11 mouse cellular contexts compared by ENCODE assay signal in genomic region chr10:68106351-68106950, GRCm38 (mm10).
DNase-seq lines count a peak whose midpoint lies in the region; ATAC-seq and TF ChIP-seq lines count a peak whose summit lies in the region.
"Had no signal": no experiment of that assay in that cellular context is flagged by ENCODE, and none has a peak within 500 bp of the region (broad histone marks: within the 10 kb centered on the region; RNA-seq: fewer than 3 reads in every experiment).

No protein-coding gene starts in this region.

- H3K36me3 ChIP-seq in heart, postnatal 0 days (replicated peaks; ENCODE audit: control insufficient read depth, insufficient read depth, low read length) = peaks cover 8% of the 10 kb centered on the region; the same call in 1 of the 2 replicates
- no peaks in the 10 kb centered on the region for H3K36me3 ChIP-seq in hindbrain, postnatal 0 days (ENCODE audit: insufficient read depth, low read length)

- WGBS in heart, postnatal 0 days = 52% methylated on average over 9 of the region's 9 CpGs
- WGBS in hindbrain, postnatal 0 days = 27% methylated on average over 9 of the region's 9 CpGs

- no peak for ATAC-seq in heart, postnatal 0 days (ENCODE audit: insufficient read depth, low read depth)
- no peak for ATAC-seq in hindbrain, postnatal 0 days
- no peak for ATAC-seq in megakaryocyte, adult 5-6 weeks (ENCODE audit: poor library complexity, severe bottlenecking)

- TF ChIP-seq CTCF in heart, postnatal 0 days (IDR thresholded peaks at IDR 0.05; ENCODE audit: low read depth) = no peak
- TF ChIP-seq CTCF in hindbrain, postnatal 0 days (IDR thresholded peaks at IDR 0.05; ENCODE audit: low read depth) = no peak

- H3K4me2 ChIP-seq in heart, postnatal 0 days (ENCODE audit: low read depth, low read length) = no peak overlapping the region
- no peak overlapping the region for H3K4me2 ChIP-seq in hindbrain, postnatal 0 days (ENCODE audit: low read depth, low read length)
- H3K4me2 ChIP-seq: limb, embryonic 15.5 days had no signal

- peak overlapping the region; percentile 68 for H3K27ac ChIP-seq in heart, postnatal 0 days (ENCODE audit: low read depth)
- peak overlapping the region; percentile 48; the same call in 1 of the 2 replicates for H3K27ac ChIP-seq in hindbrain, postnatal 0 days

- no peak overlapping the region for H3K4me3 ChIP-seq in heart, postnatal 0 days (ENCODE audit: low read depth, low read length)
- H3K4me3 ChIP-seq in hindbrain, postnatal 0 days (ENCODE audit: low read length) = no peak overlapping the region
- H3K4me3 ChIP-seq: erythroblast, embryonic 14.5 days; limb, embryonic 15.5 days had no signal

- no peak overlapping the region for H3K9ac ChIP-seq in heart, postnatal 0 days (replicated peaks; ENCODE audit: low read depth, low read length)
- H3K9ac ChIP-seq in hindbrain, postnatal 0 days (replicated peaks; ENCODE audit: low read length) = no peak overlapping the region
- H3K9ac ChIP-seq: limb, embryonic 15.5 days had no signal

- DNase-seq in heart, postnatal 0 days (ENCODE audit: low spot score) = no peak
- no peak for DNase-seq in heart, postnatal 4 days
- DNase-seq in MN1 (ENCODE audit: low spot score) = peak; percentile 28
- peak; percentile 53 for DNase-seq in brain, adult 2 months (ENCODE audit: low read depth, low spot score)
- DNase-seq in hindbrain, postnatal 0 days (ENCODE audit: low spot score) = peak; percentile 61
- no peak for DNase-seq in ovary, adult 18-20 months (ENCODE audit: low spot score)
- DNase-seq: heart, postnatal 10 days; thymus, postnatal 4 days had no signal

- H3K27me3 ChIP-seq in heart, postnatal 0 days (ENCODE audit: control insufficient read depth, insufficient read depth, low read length) = no peaks in the 10 kb centered on the region
- H3K27me3 ChIP-seq in hindbrain, postnatal 0 days (ENCODE audit: insufficient read depth, low read length) = no peaks in the 10 kb centered on the region
- H3K27me3 ChIP-seq: limb, embryonic 15.5 days had no signal

- no peak for TF ChIP-seq EP300 in heart, postnatal 0 days (IDR thresholded peaks at IDR 0.05; ENCODE audit: low read depth)

- H3K4me1 ChIP-seq in heart, postnatal 0 days (ENCODE audit: control insufficient read depth, insufficient read depth) = peaks cover 38% of the 10 kb centered on the region
- peaks cover 24% of the 10 kb centered on the region for H3K4me1 ChIP-seq in hindbrain, postnatal 0 days (ENCODE audit: insufficient read depth, low read length)

- H3K9me3 ChIP-seq in heart, postnatal 0 days (replicated peaks; ENCODE audit: control insufficient read depth, low read length) = no peaks in the 10 kb centered on the region
- no peaks in the 10 kb centered on the region for H3K9me3 ChIP-seq in hindbrain, postnatal 0 days (ENCODE audit: low read length)
- H3K9me3 ChIP-seq: limb, embryonic 15.5 days had no signal

Comparison
In these comparisons a context has a peak if more than half of its experiments do, and no peak if none do; other contexts are left out.
1. DNase-seq: peak in MN1 (single experiment), brain, adult 2 months (single experiment) and hindbrain, postnatal 0 days (single experiment); none in heart, postnatal 0 days (single experiment), heart, postnatal 4 days (single experiment) and ovary, adult 18-20 months (single experiment).